Mouse (Mus musculus) limb, embryonic 13.5 days (tissue): ENCODE data around the gene Ascl4. TPM values are rescaled to one million over a fixed set of nuclear protein-coding genes. Genes with fewer than 3 reads are reported as not detected.

Experiments used
- ATAC-seq: fragments of 200-750 bp; cut with Nextera tagmentation; 2 replicates; pipeline ENCODE4 v1.8.0; 2017; ENCODE audit warnings: low read depth, moderate number of reproducible peaks, moderate TSS enrichment; ENCODE audit not compliant: low FRiP score
- H3K27ac ChIP-seq: fragments of 300-500 bp; sonication (generic); 2 replicates; pipeline ENCODE4 v1.5.1; 2015; ENCODE audit warnings: inconsistent platforms, mild to moderate bottlenecking, moderate library complexity
- H3K27me3 ChIP-seq: fragments of 300-500 bp; sonication (generic); 2 replicates; pipeline ENCODE4 v1.6.1; 2015; ENCODE audit warnings: mild to moderate bottlenecking, inconsistent platforms
- H3K36me3 ChIP-seq: fragments of 300-500 bp; sonication (generic); 2 replicates; pipeline ENCODE4 v1.6.1; 2015; ENCODE audit warnings: inconsistent platforms, mild to moderate bottlenecking, moderate library complexity
- H3K4me1 ChIP-seq: fragments of 300-500 bp; sonication (generic); 2 replicates; pipeline ENCODE4 v1.6.1; 2015; ENCODE audit warnings: inconsistent platforms
- H3K4me2 ChIP-seq: fragments of 300-500 bp; sonication (generic); replicated peaks from 2 replicates; pipeline ENCODE4 v1.6.1; 2015; ENCODE audit warnings: inconsistent platforms, mild to moderate bottlenecking, moderate library complexity
- H3K4me3 ChIP-seq: fragments of 300-500 bp; sonication (generic); 2 replicates; pipeline ENCODE4 v1.5.1; 2015; ENCODE audit warnings: moderate library complexity, mild to moderate bottlenecking, inconsistent platforms
- H3K9ac ChIP-seq: fragments of 300-500 bp; sonication (generic); 2 replicates; pipeline ENCODE4 v1.6.1; 2015; ENCODE audit warnings: mild to moderate bottlenecking, inconsistent platforms
- H3K9me3 ChIP-seq: fragments of 300-500 bp; sonication (generic); 2 replicates; pipeline ENCODE4 v1.6.1; 2016; ENCODE audit warnings: inconsistent platforms
- WGBS: fragments of 180-500 bp; shearing (Covaris S2); methylation state at CpG from one replicate; pipeline ENCODE4 v1.1.7; 2015; 5-methylcytosine and 5-hydroxymethylcytosine counted together
- polyA plus RNA-seq: library from polyadenylated mRNA; unstranded; fragments of >200 nt; fragmentation: Nextera tagmentation; extraction: Ambion mirVana; gene quantifications from 2 replicates; pipeline ENCODE4 v1.2.1, GENCODE M21; 2015

The Ascl4 gene
- polyA plus RNA-seq, 1 experiment from 2014 or later = 0.66 TPM

- H3K27me3 ChIP-seq = no peaks in the 10 kb centered on the region
- H3K27ac ChIP-seq = no peak overlapping the region
- H3K36me3 ChIP-seq = peaks cover 59% of the 10 kb centered on the region
- no peak overlapping the region for H3K9ac ChIP-seq
- peaks cover 10% of the 10 kb centered on the region; the same call in 1 of the 2 replicates for H3K4me1 ChIP-seq
- 81% methylated on average over 2 of the region's 2 CpGs for WGBS
- H3K4me3 ChIP-seq = no peak overlapping the region
- no peaks in the 10 kb centered on the region for H3K9me3 ChIP-seq
- ATAC-seq = no peak
- H3K4me2 ChIP-seq = no peak overlapping the region
Measured at GRCm38 (mm10) chr10:85954429-85954828, 26.9 kb downstream of the Ascl4 start.

- Histone ChIP-seq H3K9ac (peak overlapping the region; percentile 94), H3K9me3 (no peaks in the 10 kb centered on the region), H3K4me1 (peaks cover 10% of the 10 kb centered on the region; the same call in 1 of the 2 replicates), H3K27ac (peak overlapping the region; percentile 78; the same call in 1 of the 2 replicates), H3K4me2 (peak overlapping the region; percentile 79), H3K4me3 (peak overlapping the region; percentile 96), H3K36me3 (peaks cover 36% of the 10 kb centered on the region), H3K27me3 (no peaks in the 10 kb centered on the region)
- ATAC-seq = no peak
- 3% methylated on average over 20 of the region's 20 CpGs for WGBS
Measured at GRCm38 (mm10) chr10:85956871-85957419, 29.5 kb downstream of the Ascl4 start.

- Histone ChIP-seq H3K9ac (peak within 1 kb of the TSS; percentile 94), H3K4me2 (peak within 1 kb of the TSS; percentile 79), H3K9me3 (no peaks in the 10 kb centered on the region), H3K27me3 (no peaks in the 10 kb centered on the region), H3K4me3 (peak within 1 kb of the TSS; percentile 96), H3K27ac (peak within 1 kb of the TSS; percentile 78; the same call in 1 of the 2 replicates), H3K4me1 (peaks cover 10% of the 10 kb centered on the region; the same call in 1 of the 2 replicates), H3K36me3 (peaks cover 31% of the 10 kb centered on the region)
- peak; percentile 89 for ATAC-seq
- under 1% methylated on average over 38 of the region's 38 CpGs for WGBS
Measured at GRCm38 (mm10) chr10:85957464-85957950, 30.0 kb downstream of the Ascl4 start, which contains the start of gene Rtcb. Gene Rtcb, minus strand, starts transcription at chr10:85957823.

- H3K4me1 ChIP-seq = no peaks in the 10 kb centered on the region
- no peak overlapping the region for H3K4me2 ChIP-seq
- H3K9me3 ChIP-seq = no peaks in the 10 kb centered on the region
- peaks cover 5% of the 10 kb centered on the region; the same call in 1 of the 2 replicates for H3K27me3 ChIP-seq
- H3K4me3 ChIP-seq = no peak overlapping the region
- no peak overlapping the region for H3K9ac ChIP-seq
- H3K27ac ChIP-seq = no peak overlapping the region
- no peak for ATAC-seq
- no peaks in the 10 kb centered on the region for H3K36me3 ChIP-seq
- 70% methylated on average over 9 of the region's 9 CpGs for WGBS
Measured at GRCm38 (mm10) chr10:85962897-85963296, 35.4 kb downstream of the Ascl4 start.

GRCm38 (mm10) chr10:85964316-85964715 is 36.8 kb downstream of the Ascl4 start:
- Histone ChIP-seq H3K27me3 (peaks cover 5% of the 10 kb centered on the region; the same call in 1 of the 2 replicates), H3K9ac (no peak overlapping the region), H3K36me3 (no peaks in the 10 kb centered on the region), H3K27ac (no peak overlapping the region), H3K9me3 (no peaks in the 10 kb centered on the region), H3K4me1 (no peaks in the 10 kb centered on the region), H3K4me3 (no peak overlapping the region), H3K4me2 (no peak overlapping the region)
- WGBS = 89% methylated on average over 7 of the region's 7 CpGs
- ATAC-seq = no peak

- Histone ChIP-seq H3K36me3 (no peaks in the 10 kb centered on the region), H3K4me3 (no peak overlapping the region), H3K9ac (no peak overlapping the region), H3K9me3 (no peaks in the 10 kb centered on the region), H3K27me3 (peaks cover 5% of the 10 kb centered on the region; the same call in 1 of the 2 replicates), H3K27ac (no peak overlapping the region), H3K4me1 (no peaks in the 10 kb centered on the region), H3K4me2 (no peak overlapping the region)
- 54% methylated on average over 2 of the region's 2 CpGs for WGBS
- ATAC-seq = no peak
Measured at GRCm38 (mm10) chr10:85966476-85966875, 39.0 kb downstream of the Ascl4 start.

GRCm38 (mm10) chr10:85967411-85968156 is 40.1 kb downstream of the Ascl4 start:
- no peak overlapping the region for H3K9ac ChIP-seq
- peaks cover 5% of the 10 kb centered on the region; the same call in 1 of the 2 replicates for H3K27me3 ChIP-seq
- no peak overlapping the region for H3K4me2 ChIP-seq
- no peaks in the 10 kb centered on the region for H3K9me3 ChIP-seq
- H3K27ac ChIP-seq = no peak overlapping the region
- H3K4me3 ChIP-seq = no peak overlapping the region
- H3K4me1 ChIP-seq = no peaks in the 10 kb centered on the region
- no peaks in the 10 kb centered on the region for H3K36me3 ChIP-seq
- WGBS = 66% methylated on average over 17 of the region's 17 CpGs
- ATAC-seq = no peak

GRCm38 (mm10) chr10:85968157-85968634 is 40.7 kb downstream of the Ascl4 start:
- H3K9me3 ChIP-seq = no peaks in the 10 kb centered on the region
- no peak overlapping the region for H3K4me2 ChIP-seq
- WGBS = 13% methylated on average over 7 of the region's 7 CpGs
- no peak overlapping the region for H3K9ac ChIP-seq
- H3K27ac ChIP-seq = no peak overlapping the region
- ATAC-seq = no peak
- H3K4me3 ChIP-seq = no peak overlapping the region
- H3K4me1 ChIP-seq = no peaks in the 10 kb centered on the region
- no peaks in the 10 kb centered on the region for H3K36me3 ChIP-seq
- H3K27me3 ChIP-seq = peaks cover 5% of the 10 kb centered on the region; the same call in 1 of the 2 replicates

GRCm38 (mm10) chr10:85968731-85969130 is 41.2 kb downstream of the Ascl4 start:
- 43% methylated on average over 2 of the region's 2 CpGs for WGBS
- peaks cover 5% of the 10 kb centered on the region; the same call in 1 of the 2 replicates for H3K27me3 ChIP-seq
- no peak overlapping the region for H3K4me2 ChIP-seq
- no peak for ATAC-seq
- no peaks in the 10 kb centered on the region for H3K4me1 ChIP-seq
- no peak overlapping the region for H3K4me3 ChIP-seq
- no peak overlapping the region for H3K9ac ChIP-seq
- no peaks in the 10 kb centered on the region for H3K9me3 ChIP-seq
- H3K27ac ChIP-seq = no peak overlapping the region
- no peaks in the 10 kb centered on the region for H3K36me3 ChIP-seq

- Histone ChIP-seq H3K4me2 (no peak overlapping the region), H3K27me3 (peaks cover 5% of the 10 kb centered on the region; the same call in 1 of the 2 replicates), H3K4me1 (no peaks in the 10 kb centered on the region), H3K4me3 (no peak overlapping the region), H3K36me3 (no peaks in the 10 kb centered on the region), H3K9me3 (no peaks in the 10 kb centered on the region), H3K9ac (no peak overlapping the region), H3K27ac (no peak overlapping the region)
- no peak for ATAC-seq
- WGBS = 32% methylated on average over 8 of the region's 8 CpGs
Measured at GRCm38 (mm10) chr10:85969894-85970620, 42.6 kb downstream of the Ascl4 start.

GRCm38 (mm10) chr10:85971826-85972225 is 44.3 kb downstream of the Ascl4 start:
- no peak for ATAC-seq
- Histone ChIP-seq H3K4me3 (no peak overlapping the region), H3K27me3 (no peaks in the 10 kb centered on the region; the same call in 1 of the 2 replicates), H3K9ac (no peak overlapping the region), H3K27ac (no peak overlapping the region), H3K4me2 (no peak overlapping the region), H3K4me1 (no peaks in the 10 kb centered on the region), H3K9me3 (no peaks in the 10 kb centered on the region), H3K36me3 (no peaks in the 10 kb centered on the region)
- 87% methylated on average over 9 of the region's 9 CpGs for WGBS

- no peaks in the 10 kb centered on the region for H3K27me3 ChIP-seq
- no peak overlapping the region for H3K9ac ChIP-seq
- no peak overlapping the region for H3K4me2 ChIP-seq
- no peak overlapping the region for H3K27ac ChIP-seq
- WGBS = 75% methylated on average over 4 of the region's 4 CpGs
- H3K4me1 ChIP-seq = no peaks in the 10 kb centered on the region
- H3K9me3 ChIP-seq = no peaks in the 10 kb centered on the region
- H3K36me3 ChIP-seq = no peaks in the 10 kb centered on the region
- ATAC-seq = no peak
- H3K4me3 ChIP-seq = no peak overlapping the region
Measured at GRCm38 (mm10) chr10:85972915-85973314, 45.4 kb downstream of the Ascl4 start.
